Mouse (Mus musculus): Measurements from ENCODE around the gene Gm382.

The Gm382 gene

DNA sequence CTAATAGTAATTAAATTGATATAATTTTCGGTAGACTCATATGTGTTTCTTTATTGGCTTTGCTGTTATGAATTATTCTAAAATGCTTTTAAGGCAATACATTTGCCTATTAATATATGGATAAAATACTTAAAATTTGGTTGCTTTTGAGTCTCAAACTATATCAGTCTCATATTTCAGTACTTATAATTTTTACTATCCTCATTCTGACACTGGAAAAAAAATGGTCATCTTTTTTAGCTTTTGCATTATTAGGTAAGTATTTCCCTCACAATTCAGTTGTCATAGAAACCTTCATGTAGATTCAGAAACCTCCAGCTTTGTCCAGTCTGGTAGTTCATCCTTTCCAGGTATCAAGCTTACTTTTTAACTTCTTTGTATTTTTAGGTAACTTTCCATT, at the start of gene Gm382:
Gene Gm382, plus strand, starts transcription at position 301 of the 400 bp plus-strand sequence.
- no peak for DNase-seq

- no peak for DNase-seq
Measured at GRCm38 (mm10) chrX:127070179-127070578, 30.4 kb downstream of the Gm382 start.

DNA sequence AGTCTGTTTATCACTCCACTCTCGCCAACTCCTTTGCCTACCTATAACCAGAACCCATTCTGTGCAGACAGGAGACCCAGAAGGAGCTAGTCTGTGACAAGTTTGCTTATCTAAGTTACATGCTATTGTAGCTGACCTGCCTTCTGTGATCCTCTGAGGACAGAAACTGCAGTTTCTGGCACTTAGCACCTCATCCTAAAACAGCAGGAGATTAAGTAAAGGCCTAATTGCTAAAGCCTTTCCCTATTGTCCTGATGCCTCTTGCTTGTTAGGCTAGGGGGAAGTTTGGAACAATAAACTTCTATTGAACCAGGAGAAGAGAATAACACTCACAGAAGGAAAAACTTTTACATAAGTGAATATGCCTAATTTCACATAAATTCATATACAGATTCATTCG, 51.5 kb downstream of the Gm382 start:
- no peak for DNase-seq

DNA sequence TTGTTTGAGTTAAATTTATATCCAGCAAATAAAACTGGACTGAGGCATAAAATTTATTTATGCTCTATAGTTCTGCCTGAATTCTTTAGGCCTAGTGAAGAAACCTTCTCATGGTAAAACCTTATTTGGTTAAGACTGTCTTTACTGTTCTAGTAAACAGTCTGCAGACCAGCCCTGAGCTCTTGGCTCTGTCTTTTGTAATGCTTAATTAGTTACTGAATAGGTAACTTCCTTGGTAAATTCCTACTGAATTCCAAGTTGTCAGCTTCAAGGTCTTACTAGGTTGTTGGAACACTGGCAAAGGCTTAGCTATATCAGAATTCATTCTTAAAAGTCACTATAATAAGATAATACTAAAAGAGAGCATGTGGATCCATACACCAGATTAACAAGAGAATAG, 53.3 kb downstream of the Gm382 start:
- DNase-seq, result no peak

DNA sequence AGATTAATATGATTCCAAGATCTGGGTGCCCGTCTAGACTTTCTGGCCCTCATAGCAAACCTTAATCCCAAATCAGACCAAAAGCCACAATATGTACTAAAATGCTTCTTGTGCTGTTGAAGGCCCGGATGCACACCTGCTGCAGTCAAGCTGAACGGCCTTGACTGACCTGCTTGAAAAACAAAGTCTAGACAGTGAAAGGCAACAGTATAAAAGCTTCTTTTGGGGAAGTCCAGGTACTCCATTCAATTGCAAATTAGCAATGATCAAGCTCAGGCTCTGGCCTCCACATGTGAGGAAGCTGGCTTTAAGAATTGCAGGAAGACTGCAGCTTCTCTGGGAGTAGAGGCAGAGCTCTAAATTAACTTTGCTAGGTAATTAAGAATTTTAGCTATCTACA, 54.2 kb downstream of the Gm382 start:
- DNase-seq, result no peak

- DNase-seq, result no peak
Measured at GRCm38 (mm10) chrX:127104341-127104740, 64.6 kb downstream of the Gm382 start.
